Mouse (Mus musculus): ENCODE results near the gene Shc1.
A peak's percentile ranks its signal among the peaks of the same experiment; 100 is the strongest.

Shc1 gene

DNA sequence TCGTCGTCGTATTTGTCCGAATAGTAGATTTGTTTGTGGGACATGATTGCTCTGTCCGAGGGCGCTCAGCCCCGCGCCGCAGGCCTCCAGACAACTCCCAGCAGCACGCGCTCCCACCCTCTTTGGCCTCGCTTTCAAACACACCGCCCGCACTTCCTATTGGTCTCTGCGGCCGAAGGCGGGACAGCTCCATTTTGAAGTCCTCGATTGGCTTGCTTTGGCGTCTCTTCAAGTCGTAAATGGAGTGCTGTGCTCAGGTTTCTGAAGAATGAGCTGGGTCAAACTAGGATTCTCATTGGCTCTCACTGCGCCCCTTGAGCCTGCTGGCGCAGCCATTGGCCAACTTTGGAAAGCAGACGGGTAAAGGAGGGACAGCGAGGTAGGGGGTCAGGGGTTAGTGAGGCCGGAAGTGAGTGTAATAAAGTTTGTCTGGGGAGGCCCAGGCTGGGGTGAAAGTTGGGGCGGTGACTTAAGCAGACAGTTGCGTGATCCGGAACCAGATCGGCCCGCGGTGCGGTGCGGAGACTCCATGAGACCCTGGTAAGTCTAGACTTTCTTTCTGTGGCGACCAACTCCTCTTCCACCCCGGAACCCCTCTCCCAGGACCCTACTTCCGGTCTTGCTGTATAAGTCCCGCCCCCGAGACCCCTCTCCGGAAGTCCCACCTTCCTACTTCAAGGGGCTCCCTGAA, at the start of gene Shc1, which contains the start of gene Cks1b:
Gene Shc1 (plus strand): TSS at position 274 of the 691 bp plus-strand sequence.
Gene Cks1b (minus strand): TSS at position 214 of the 691 bp plus-strand sequence.
- DNase-seq (ENCODE audit: low read depth in 1 of 2, low spot score in 2 of 2): peak; percentile 89 to 91

DNA sequence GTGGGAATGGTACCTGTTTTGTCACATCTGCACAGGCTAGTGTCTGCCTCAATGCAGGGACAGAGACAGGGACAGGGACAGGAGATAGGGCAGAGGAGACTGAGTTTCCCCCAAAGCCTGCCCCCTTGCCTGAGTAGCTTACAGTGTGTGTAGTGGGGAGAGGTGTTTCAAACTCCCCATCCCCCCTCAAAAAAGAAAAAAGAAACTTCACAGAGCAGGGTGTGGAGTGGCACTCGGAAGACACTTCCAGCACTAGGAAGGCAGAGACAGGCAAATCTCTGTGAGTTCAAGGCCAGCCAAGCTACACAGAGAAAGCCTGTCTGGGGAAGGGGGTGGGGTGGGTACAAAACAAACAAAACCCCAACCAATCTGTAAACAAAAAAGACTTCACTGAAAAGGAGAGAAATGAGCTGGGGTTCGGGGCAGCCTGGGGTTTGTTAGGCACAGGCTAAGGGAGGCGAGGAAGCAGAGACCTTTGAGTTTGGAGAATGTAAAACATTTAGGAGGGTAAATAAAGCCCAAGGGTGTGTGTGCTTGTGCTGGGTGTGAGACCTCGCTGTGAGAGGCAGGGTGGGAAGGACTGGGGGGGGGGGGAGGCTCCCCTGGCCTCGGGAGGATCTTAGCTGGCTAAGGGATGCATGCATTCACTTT, 44.5 kb upstream of the Shc1 start:
- DNase-seq (ENCODE audit: low read depth in 1 of 2, low spot score in 2 of 2): no peak

DNA sequence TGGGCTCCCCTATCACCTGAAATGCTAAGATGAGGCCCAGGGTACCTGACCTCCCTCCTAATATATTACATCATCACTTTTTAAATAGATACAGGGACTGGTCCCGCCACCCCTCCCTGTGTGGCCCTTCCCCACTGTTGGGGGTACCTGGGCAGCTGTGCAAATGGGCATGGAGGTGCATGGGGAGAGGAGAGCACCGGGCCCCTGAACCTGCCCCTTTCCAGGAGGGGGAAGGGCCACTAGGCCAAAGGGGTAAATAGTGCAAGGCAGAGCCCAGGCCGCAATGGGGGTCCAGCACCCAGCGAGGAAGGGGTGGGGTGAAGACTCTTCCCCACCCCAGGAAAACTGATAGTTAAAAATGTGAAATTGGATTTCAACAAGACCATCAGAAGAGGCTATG, 40.4 kb upstream of the Shc1 start:
- no peak for DNase-seq (ENCODE audit: low read depth in 1 of 2, low spot score in 2 of 2)

DNA sequence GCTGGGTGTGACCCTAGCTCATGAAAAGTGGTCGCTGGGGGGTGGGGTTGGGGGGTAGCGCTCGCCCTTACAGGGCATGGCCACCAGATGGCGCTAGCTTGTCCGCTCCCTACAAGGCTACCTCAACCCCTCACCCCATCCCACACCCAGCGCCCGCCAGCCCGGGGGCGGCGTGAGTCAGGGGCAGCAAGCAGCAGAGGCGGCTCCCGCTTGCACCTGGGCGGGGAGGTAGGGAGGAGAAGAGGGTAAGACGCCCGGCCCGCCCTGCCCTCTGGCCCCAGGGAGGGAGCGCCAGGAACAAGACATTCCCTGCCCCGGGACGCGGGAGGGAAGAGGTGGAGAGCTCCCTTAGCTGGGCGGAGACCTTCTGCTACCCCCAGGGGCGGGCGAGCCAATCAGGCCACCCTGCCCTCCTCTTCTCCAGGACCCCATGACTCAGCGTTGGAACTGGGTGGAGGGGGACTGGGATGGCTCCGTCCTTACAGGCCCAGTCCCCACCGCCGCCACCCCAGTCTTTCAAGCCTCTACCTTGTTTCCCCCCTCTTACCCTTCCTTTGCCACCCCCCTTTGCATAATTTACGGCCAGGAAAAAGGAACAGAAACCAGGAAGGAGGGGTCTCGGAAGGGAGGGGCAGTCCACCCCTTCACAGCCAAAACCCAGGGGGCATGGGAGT, 39.7 kb upstream of the Shc1 start:
- DNase-seq (ENCODE audit: low read depth in 1 of 2, low spot score in 2 of 2): peak in 1 of 2 experiments; percentile 40

DNA sequence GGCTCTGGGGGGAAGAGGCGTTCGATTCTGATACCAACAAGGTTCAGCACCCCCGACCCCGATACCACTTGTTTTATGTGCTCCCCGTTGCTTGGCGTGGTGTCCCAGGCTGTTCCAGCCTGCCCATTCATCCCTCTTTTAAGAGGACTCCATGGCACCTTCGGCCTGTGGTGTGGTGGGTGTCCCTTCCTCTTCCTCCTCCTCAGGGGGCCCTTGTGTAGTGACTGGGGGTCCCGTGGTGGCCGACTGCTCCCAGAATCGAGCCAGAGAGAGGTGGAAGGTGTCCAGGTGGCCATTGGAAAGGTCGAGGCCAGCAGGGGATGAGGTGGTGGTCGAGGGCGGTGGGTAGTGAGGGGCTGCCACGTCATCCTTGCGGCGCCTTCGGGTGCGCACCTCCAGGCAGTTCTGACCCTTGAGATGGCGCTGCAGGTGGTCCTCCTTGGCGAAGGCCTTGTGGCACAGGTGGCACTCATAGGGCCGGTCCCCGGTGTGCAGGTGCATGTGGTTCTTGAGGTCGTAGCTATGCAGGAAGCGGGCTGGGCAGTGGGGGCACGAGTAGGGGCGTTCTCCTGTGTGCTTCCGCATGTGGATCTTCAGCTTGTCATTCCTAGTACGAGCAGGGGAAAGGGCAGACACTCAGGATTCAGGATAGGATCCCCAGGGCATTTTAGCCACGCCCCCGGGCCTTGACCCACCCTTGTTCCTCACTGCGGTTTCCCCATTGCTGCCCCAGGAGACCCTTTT, 38.7 kb upstream of the Shc1 start:
- DNase-seq (ENCODE audit: low read depth in 1 of 2, low spot score in 2 of 2): no peak

DNA sequence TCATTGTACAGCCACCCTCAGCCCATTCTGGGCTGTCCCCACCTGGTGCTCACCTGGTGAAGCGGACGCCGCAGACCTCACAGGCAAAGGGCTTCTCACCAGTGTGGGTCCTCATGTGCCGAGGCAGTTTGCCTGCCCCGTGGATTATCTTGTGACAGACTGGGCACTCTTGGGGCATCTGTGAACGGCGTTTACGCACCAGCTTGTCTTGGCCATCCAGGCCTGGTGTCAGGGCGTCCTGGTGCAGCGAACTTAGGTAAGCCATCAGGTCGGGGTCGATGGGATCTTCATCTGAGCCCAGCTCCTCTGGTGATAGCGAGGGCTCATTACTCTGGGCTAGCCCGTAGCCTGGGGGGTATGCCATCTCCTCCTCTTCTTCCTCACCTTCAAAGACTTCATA, 38.0 kb upstream of the Shc1 start:
- DNase-seq (ENCODE audit: low read depth in 1 of 2, low spot score in 2 of 2): no peak

DNA sequence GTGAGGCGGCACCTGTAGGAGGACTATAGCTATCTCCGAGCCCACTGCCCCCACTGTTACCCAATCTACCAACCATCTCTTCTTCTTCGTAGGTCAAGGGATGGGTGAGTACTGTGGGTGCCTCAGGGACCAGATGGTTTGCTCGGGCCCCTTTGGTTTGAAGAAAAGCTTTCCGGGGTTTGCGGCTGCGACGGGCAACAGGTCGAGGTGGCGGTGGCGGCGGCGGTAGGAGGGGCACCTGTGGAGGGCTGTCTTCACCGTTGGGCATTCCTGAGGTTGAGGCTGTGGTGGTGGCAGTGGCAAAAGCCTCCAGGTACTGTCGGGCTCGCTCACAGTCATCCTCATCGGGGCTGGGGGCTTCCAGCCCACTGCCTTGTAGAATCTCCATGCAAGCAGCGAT, 37.5 kb upstream of the Shc1 start:
- DNase-seq (ENCODE audit: low read depth in 1 of 2, low spot score in 2 of 2): no peak

DNA sequence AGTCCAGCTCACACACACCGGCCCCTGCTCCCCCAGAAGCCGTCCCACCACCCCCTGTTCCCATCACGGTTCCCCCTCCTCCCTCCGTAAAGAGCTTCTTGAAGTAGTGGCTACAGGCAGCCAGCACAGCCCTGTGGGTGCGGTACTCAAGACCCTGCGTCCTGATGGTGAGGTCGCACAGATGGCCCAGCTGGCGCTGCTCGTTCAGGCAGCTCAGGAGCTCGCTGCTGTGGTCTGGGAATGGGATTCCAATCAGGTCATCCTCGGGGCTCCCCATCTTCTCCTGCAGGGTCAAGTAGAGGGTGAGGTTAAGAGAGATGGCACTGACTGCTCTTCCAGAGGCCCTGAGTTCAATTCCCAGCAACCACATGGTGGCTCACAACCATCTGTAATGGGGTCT, 37.0 kb upstream of the Shc1 start:
- no peak for DNase-seq (ENCODE audit: low read depth in 1 of 2, low spot score in 2 of 2)

DNA sequence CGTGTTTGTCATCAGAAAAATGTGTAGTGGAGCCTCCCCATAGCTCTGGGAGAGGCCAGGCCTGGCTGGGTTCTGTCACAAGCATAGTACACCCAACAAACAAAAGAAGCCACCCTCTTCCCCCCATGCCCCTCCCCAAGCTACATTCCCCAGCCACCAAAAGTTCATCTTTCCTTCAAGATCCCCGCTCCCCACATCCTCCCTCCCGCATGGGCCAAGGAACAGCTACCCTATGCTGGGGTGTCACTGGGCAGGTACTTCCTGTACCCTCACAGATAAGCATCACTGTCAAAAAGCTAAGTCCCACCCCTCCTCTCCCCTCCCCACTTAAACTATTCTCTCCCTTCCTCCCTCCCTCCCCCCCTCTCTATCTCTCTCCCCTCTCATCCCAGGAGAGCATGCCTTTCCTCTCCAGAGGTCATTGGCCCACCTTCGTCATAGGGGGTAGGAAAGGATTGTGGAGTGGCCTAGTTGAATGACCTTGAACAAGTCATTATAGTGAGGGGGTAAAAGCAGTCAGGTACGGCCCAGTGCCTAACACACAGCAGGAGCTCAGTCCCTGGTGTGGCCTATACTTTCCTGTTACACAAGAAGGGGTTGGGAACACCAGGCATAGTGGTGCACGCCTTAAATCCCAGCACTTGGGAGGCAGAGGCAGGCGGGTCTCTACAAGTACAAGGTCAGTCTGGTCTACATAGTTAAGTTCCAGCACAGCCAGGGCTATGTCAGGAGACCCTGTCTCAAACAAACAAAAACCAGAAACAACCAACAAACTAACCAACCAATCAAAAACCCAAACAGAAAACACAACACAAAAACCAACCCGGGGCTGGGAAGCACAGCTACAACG, 36.0 kb upstream of the Shc1 start:
- no peak for DNase-seq (ENCODE audit: low read depth in 1 of 2, low spot score in 2 of 2)

DNA sequence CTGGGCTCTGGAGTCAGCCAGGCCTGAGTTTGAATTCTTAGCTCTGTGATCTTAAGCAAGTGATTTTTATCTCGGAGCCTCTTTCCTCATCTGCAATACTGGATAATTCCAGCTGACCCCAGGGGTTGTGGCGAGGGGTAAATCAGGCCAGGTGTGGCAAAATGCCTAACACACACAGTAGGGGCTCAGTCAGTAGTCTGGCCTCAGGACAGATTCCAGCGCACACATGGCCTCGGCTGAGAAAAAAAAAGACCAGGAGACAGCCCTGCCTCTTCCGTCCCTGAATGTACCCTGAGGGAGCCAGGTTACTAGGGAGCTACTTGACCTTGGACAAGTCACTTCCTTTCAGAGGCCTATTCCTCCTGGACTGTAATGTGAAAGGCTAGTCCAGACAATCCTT, 35.3 kb upstream of the Shc1 start:
- no peak for DNase-seq (ENCODE audit: low read depth in 1 of 2, low spot score in 2 of 2)

DNA sequence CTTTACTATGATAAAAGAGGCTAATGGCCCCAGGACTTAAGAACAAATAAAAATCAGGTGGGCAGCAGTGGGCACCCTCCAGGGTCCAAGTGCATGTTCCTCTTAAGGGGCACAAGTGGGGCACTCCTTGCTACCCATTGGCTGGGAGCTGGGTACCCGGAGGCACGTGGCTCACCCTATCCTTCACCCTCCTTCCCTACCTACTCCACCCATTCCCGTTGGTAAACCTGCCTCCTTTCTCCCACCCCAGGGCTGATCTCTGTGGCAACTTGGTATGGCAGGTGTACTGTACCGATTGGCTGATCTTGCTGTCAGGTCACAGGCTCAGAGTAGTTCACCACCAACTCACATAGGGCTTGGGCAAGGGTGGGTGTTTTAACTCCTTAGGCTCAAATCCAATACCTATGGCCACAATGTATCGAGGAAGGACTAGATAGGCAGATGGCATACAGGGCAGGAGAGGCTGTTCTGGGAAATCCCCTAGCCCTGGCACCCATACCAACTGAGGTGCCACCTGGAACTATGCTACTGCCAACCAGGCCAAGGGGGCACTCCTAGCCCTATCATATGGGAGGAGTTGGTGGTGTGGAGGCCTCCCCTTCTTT, 34.5 kb upstream of the Shc1 start:
- no peak for DNase-seq (ENCODE audit: low read depth in 1 of 2, low spot score in 2 of 2)

DNA sequence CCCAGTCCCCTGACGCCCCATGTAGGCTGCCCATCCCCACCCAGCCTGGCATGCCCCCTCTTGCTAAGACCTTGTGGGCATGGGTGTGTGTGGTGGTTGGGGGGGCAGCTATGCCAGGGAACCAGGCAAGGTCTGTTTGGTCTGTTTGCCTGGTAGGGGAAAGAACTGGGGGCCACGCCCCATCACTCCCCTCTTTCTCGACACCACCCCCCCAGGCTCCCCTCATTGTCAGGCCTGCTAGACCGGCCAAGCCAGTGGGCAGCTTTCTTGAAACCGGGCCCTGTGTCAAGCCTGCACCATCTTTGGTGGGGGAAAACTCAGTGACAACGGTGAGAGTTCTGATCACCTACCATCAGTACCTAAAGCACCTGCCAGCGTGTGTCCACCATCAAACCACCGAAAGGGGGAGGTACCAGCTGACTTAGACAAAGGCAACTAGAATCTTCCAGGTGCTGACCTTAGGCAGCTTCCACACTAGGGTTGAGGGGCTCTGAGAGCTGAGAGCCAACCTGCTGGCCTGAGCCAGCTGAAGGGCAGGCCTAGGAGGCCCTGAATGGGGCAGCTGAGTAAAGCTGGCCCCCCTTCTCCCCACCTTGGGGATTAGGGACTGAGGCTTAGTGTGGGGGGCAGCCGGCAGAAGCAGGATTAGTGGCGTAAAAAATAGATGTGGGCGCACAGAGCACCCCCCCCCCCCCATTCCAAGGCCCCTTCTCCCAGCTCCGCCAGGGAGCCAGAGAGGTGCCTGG, 33.7 kb upstream of the Shc1 start:
- no peak for DNase-seq (ENCODE audit: low read depth in 1 of 2, low spot score in 2 of 2)

DNA sequence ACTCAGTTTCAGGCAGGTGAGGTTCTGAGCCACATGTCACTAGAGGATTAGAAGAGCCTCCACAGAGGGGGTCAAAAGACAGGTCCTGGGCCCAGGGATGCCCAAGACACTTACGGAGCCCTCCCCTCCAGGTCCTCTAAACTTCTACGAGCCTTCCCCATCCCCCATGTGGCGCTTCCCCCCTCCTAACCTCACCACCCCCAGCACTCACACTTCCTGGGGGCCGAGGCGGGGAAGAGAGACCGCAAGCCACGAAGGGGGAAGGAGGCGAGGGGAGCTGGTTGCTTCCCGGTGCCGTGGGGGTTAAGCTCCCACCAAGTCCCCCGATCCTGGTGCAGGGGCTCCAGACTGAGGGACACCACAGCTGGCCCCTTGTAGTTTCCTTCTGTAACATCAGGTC, 32.8 kb upstream of the Shc1 start:
- DNase-seq (ENCODE audit: low read depth in 1 of 2, low spot score in 2 of 2): no peak

DNA sequence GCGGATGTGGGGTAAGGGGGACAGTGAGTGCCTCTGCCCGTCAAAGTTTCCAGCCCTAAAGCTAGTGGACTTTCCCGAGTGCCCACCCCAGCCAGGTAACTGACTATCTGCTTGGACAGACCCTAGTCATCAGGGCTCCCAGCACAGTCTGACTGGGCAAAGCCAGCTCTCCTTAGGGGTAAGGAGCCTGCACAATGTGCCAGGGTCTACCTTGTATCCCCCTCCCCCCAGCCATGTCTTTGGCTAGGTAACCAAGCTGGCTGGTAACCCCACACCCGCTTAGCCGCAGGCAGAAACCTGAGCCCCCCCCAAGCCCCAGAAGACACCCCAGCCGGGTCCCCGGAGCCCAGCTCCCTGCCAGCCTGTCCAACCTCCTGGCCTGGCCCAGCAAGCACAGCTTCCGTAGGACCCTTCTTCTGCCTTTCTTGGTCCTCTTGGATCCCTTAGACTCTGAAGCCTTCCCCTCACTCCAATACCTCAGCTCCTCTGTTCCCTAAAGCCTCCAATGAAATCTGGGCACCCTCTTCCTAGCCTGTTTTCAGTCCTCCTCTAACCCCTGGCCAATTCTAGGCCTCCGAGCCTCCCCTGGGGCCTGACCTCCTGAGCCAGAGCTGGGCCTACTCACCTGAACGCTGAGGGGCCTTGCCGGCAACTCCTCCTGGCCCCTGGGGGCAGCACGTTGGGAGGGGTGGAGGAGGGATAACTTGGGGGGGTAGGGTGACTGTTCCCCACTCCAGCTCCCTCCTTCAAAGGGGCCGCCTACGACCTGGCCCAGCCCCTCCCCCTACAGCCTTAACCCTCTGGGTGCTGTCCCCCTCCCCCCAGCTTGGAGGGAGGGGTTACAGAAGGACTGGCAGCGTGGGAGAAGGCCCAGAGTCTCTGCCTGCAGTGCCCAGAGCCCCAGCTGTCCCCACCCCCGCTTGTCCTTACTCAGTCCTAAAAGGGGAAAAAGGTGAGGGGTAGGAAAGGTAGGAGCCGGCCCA, 31.5 kb upstream of the Shc1 start:
- DNase-seq (ENCODE audit: low read depth in 1 of 2, low spot score in 2 of 2): no peak

DNA sequence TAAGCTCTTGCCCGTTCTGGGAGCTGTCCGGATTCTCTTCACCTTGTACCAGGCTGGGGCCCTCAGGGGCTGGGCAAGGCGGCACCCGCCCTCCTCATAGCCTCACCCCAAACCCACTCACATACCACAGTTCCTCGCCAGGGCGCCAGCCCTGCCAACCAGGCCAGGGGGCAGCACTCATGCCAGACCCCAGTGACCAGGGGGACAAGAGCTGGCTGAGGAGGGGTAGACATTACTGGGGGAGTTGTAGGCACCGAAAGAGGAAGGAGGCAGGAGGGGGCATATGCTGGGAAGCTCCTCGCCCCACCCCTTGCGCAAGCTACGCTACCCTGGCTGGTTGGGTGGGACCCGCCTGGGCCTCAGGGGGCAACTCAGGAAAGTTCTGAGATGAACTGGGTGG, 30.6 kb upstream of the Shc1 start:
- no peak for DNase-seq (ENCODE audit: low read depth in 1 of 2, low spot score in 2 of 2)

DNA sequence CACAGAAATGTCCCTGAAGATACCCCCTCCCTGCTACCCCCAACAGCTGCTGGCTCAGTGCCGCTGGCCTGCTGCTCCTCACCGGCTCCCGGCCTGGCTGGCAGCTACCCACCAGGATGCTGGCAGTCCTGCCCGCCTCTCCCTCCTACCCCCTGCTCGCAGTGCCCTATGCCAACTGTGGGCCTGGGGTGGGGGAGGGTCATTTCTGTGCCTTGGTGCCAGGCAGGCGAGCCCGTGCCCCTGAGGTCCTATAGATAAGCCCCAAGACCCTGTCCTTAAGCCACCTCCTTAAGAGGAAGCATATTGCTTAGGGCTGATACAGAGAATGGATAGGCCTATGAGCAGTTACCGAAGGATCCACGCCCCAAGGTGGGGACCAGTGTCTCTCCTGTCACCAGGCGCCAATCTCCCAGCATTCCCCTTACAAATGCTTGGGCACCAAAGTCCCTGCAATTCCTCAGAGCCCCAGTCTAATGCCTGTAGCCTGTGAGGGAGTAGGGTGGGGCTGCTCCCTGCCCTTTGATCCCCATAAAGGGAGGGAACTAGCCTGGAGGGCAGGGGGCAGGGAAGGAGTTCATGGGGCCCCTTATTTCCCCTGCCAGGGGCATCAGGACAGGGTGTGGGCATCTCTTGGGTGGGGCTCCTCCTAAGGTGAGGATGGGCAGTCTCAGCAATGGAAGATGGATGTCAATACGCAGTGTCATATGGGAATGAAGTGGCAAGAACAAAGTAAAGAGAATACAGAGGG, 29.9 kb upstream of the Shc1 start:
- DNase-seq (ENCODE audit: low read depth in 1 of 2, low spot score in 2 of 2): no peak

DNA sequence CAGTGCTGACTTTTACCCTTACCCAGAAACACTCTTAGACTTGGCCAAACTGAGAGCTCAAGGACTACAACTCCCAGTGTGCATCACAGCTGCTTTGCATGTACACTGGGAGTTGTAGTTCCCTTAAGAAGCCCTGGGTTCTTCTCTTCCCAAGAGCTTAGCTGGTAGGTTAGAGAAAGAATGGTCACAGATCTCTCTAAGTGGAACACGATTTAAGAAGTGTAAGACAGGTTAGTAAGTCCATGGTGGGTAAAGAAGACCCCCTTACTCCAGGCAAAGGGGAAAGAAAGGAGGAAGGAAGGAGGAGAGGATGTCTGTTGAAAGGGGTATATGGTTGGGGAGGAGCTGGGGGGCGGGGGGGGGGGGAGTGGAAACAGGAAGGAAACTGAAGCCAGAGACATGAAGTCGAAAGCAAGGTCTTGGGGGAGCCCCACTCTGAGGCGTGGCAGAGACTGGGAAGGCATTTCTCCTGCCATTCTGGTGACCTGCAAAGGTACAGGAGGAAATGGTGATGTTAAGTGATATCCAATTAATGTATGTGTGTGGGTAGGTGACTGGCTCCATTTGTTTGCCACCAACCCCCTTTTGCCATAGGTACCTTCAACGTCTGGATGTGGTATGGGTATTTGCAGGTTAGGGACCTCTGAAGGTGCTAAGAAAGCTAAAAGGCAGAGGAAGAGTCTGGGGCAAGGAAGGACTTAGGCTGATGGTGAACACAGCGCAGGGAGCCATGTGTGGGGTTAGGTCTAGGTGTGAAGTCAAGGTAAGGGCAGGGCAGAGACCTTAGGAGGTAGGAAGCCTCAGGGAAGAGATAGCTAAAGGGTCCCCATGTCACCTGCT, 29.1 kb upstream of the Shc1 start:
- no peak for DNase-seq (ENCODE audit: low read depth in 1 of 2, low spot score in 2 of 2)
